Mouse (Mus musculus) heart, adult 2 months (tissue): ENCODE data around the gene Syn1.

Source experiments
- CTCF ChIP-seq: fragments of 200-600 bp; IDR thresholded peaks from 2 replicates; pipeline ENCODE4 v1.8.1; 2022; ENCODE audit warnings: antibody characterized with exemption, mild to moderate bottlenecking, moderate library complexity
- EP300 ChIP-seq: fragments of 200-500 bp; IDR thresholded peaks from 2 replicates; pipeline ENCODE4 v1.6.1; 2011; ENCODE audit warnings: low read depth, low read length, control low read depth; ENCODE audit not compliant: insufficient read depth
- POLR2A ChIP-seq: fragments of 200-500 bp; IDR thresholded peaks from 2 replicates; pipeline ENCODE4 v1.6.1; 2011; ENCODE audit warnings: mild to moderate bottlenecking, low read depth, low read length, control low read depth; ENCODE audit not compliant: insufficient read depth

- TF ChIP-seq CTCF (no peak), POLR2A (no peak), EP300 (no peak)
Measured at GRCm38 (mm10) chrX:20923506-20923905, 2.7 kb upstream of the Syn1 start.
